Mouse (Mus musculus) ES-E14 (cell line): ENCODE data around the gene Hibadh. TPM values are rescaled to one million over a fixed set of nuclear protein-coding genes. Genes with fewer than 3 reads are reported as not detected.

Experiments used
- DNase-seq: peaks from one replicate; pipeline ENCODE4 v3.0.0-alpha.2; 2013; ENCODE audit warnings: low read depth, low spot score
- H3K27ac ChIP-seq: 2 replicates; pipeline ENCODE4 v1.5.1; 2012; ENCODE audit warnings: low read depth, mild to moderate bottlenecking, low read length, moderate library complexity, mixed read lengths; ENCODE audit not compliant: poor library complexity, insufficient read depth, severe bottlenecking
- H3K36me3 ChIP-seq: 2 replicates; pipeline ENCODE4 v1.6.1; 2012; ENCODE audit warnings: mild to moderate bottlenecking, low read length, moderate library complexity, mixed read lengths; ENCODE audit not compliant: control insufficient read depth, poor library complexity, insufficient read depth, severe bottlenecking
- H3K4me1 ChIP-seq, 2 experiments: fragments of 150-350 bp in 1 of 2; sonication (generic) in 1 of 2; 2 replicates each; pipeline ENCODE4 v1.6.1; 2012; ENCODE audit warnings: low read length in 2 of 2, mild to moderate bottlenecking in 1 of 2, mixed read lengths in 1 of 2; ENCODE audit not compliant: control insufficient read depth in 2 of 2, insufficient read depth in 2 of 2, poor library complexity in 1 of 2
- H3K4me3 ChIP-seq, 2 experiments: fragments of 150-350 bp in 1 of 2; sonication (generic) in 1 of 2; 2 replicates each; pipeline ENCODE4 v1.5.1; 2012; ENCODE audit warnings: low read length in 2 of 2, low read depth in 1 of 2, mild to moderate bottlenecking in 1 of 2, mixed read lengths in 1 of 2; ENCODE audit not compliant: insufficient read depth in 1 of 2, poor library complexity in 1 of 2, severe bottlenecking in 1 of 2
- H3K9ac ChIP-seq: 2 replicates; pipeline ENCODE4 v1.6.1; 2012; ENCODE audit warnings: low read depth, mild to moderate bottlenecking, low read length, mixed read lengths; ENCODE audit not compliant: poor library complexity, insufficient read depth, severe bottlenecking
- H3K9me3 ChIP-seq: fragments of 150-350 bp; sonication (generic); 2 replicates; pipeline ENCODE4 v1.6.1; 2012; ENCODE audit warnings: low read depth, mild to moderate bottlenecking, low read length; ENCODE audit not compliant: control insufficient read depth, insufficient read depth
- CHD2 ChIP-seq: IDR thresholded peaks from 2 replicates; pipeline ENCODE4 v1.6.1; 2014; ENCODE audit warnings: mild to moderate bottlenecking, low read depth, low read length, inconsistent platforms
- HCFC1 ChIP-seq: IDR thresholded peaks from 2 replicates; pipeline ENCODE4 v1.6.1; 2012; ENCODE audit warnings: low read length, inconsistent platforms, borderline replicate concordance; ENCODE audit not compliant: insufficient read depth
- MAFK ChIP-seq: IDR thresholded peaks from 2 replicates; pipeline ENCODE4 v1.6.1; 2014; ENCODE audit warnings: mild to moderate bottlenecking, low read depth, low read length, inconsistent platforms; ENCODE audit not compliant: insufficient read depth
- ZC3H11A ChIP-seq: IDR thresholded peaks from 2 replicates; pipeline ENCODE4 v1.6.1; 2012; ENCODE audit warnings: low read depth, mild to moderate bottlenecking, inconsistent platforms, low read length, borderline replicate concordance
- ZNF384 ChIP-seq: IDR thresholded peaks from 2 replicates; pipeline ENCODE4 v1.6.1; 2012; ENCODE audit warnings: low read depth, low read length, inconsistent platforms
- in situ Hi-C, 2 experiments: fragments of 600-800 bp; cut with MboI; formaldehyde crosslinking; loops; one replicate each; pipeline ENCODE4 v1.15.1; 2025; ENCODE audit warnings: low sequenced_read_pairs in 2 of 2, inconsistent platforms in 1 of 2; ENCODE audit not compliant: unreplicated experiment in 2 of 2
- total RNA-seq: library from RNA; depleted of rRNA; stranded (reverse); fragments of 300-350 nt; gene quantifications from 2 replicates; pipeline ENCODE4 v1.2.3, GENCODE M21; 2012

Hibadh gene
- total RNA-seq, 1 experiment: 27.2 TPM

GRCm38 (mm10) chr6:52642152-52642551 is 2.0 kb upstream of the Hibadh start:
- in situ Hi-C loops: no loop called here
- no peak for TF ChIP-seq CHD2
- no peak for TF ChIP-seq MAFK
- TF ChIP-seq HCFC1: no peak
- no peak for TF ChIP-seq ZNF384
- no peak for TF ChIP-seq ZC3H11A
- Histone ChIP-seq H3K4me3 (no peak overlapping the region), H3K4me1 (peaks cover 0 to 8% of the 10 kb centered on the region in 2 experiments; a peak in 3 of 4 replicates), H3K9ac (no peak overlapping the region), H3K9me3 (no peaks in the 10 kb centered on the region), H3K36me3 (no peaks in the 10 kb centered on the region), H3K27ac (no peak overlapping the region)
- no peak for DNase-seq

- Histone ChIP-seq H3K9ac (no peak overlapping the region), H3K4me1 (peaks cover 0 to 8% of the 10 kb centered on the region in 2 experiments; a peak in 3 of 4 replicates), H3K27ac (no peak overlapping the region), H3K4me3 (no peak overlapping the region), H3K36me3 (no peaks in the 10 kb centered on the region), H3K9me3 (no peaks in the 10 kb centered on the region)
- no peak for DNase-seq
- no peak for TF ChIP-seq HCFC1
- TF ChIP-seq ZNF384: no peak
- no peak for TF ChIP-seq CHD2
- TF ChIP-seq MAFK: no peak
- TF ChIP-seq ZC3H11A: no peak
- in situ Hi-C loops: no loop called here
These were observed 887 bp upstream of the Hibadh start for GRCm38 (mm10) chr6:52641076-52641475.

- peak; percentile 11 for DNase-seq
- no peak for TF ChIP-seq ZNF384
- no peak for TF ChIP-seq MAFK
- no peak for TF ChIP-seq ZC3H11A
- no peak for TF ChIP-seq HCFC1
- TF ChIP-seq CHD2: no peak
- H3K27ac ChIP-seq: peak overlapping the region; percentile 32
- in situ Hi-C loops: no loop called here
- H3K36me3 ChIP-seq: no peaks in the 10 kb centered on the region
- H3K4me3 ChIP-seq: peak overlapping the region; percentile 84 to 91
- no peaks in the 10 kb centered on the region for H3K9me3 ChIP-seq
- peaks cover 0 to 8% of the 10 kb centered on the region in 2 experiments; a peak in 3 of 4 replicates for H3K4me1 ChIP-seq
- peak overlapping the region; percentile 89 for H3K9ac ChIP-seq
These were observed 504 bp downstream of the Hibadh start for GRCm38 (mm10) chr6:52639546-52640223.

- no peaks in the 10 kb centered on the region for H3K9me3 ChIP-seq
- no peak for TF ChIP-seq CHD2
- TF ChIP-seq ZC3H11A: no peak
- TF ChIP-seq MAFK: no peak
- no peak for TF ChIP-seq HCFC1
- no peak for TF ChIP-seq ZNF384
- no peak overlapping the region for H3K27ac ChIP-seq
- 0 out of 4 replicates have a peak overlapping the region, but pooled peaks of 1 of the 2 experiments have one; percentile 5 for H3K4me3 ChIP-seq
- H3K4me1 ChIP-seq: peaks cover 0 to 8% of the 10 kb centered on the region in 2 experiments; a peak in 3 of 4 replicates
- no peaks in the 10 kb centered on the region for H3K36me3 ChIP-seq
- no peak overlapping the region for H3K9ac ChIP-seq
- in situ Hi-C loops: no loop called here
- DNase-seq: no peak
These were observed 1.6 kb downstream of the Hibadh start for GRCm38 (mm10) chr6:52638471-52639185.
